Mouse (Mus musculus) forebrain, embryonic 14.5 days (tissue): ENCODE results near the gene Oosp1. TPM values are rescaled to one million over a fixed set of nuclear protein-coding genes. Genes with fewer than 3 reads are reported as not detected.

ENCODE experiments used
- ATAC-seq: fragments of 200-750 bp; cut with Nextera tagmentation; 2 replicates; pipeline ENCODE4 v1.8.0; 2017; ENCODE audit warnings: mild to moderate bottlenecking, moderate library complexity
- DNase-seq: peaks from one replicate; pipeline ENCODE4 v3.0.0-alpha.2; 2015; ENCODE audit warnings: low spot score
- H3K27ac ChIP-seq: fragments of 300-500 bp; sonication (generic); 2 replicates; pipeline ENCODE4 v1.5.1; 2014; ENCODE audit warnings: low read depth, mild to moderate bottlenecking, control low read depth, low read length, moderate library complexity
- H3K27me3 ChIP-seq: fragments of 300-500 bp; sonication (generic); replicated peaks from 2 replicates; pipeline ENCODE4 v1.6.1; 2014; ENCODE audit warnings: low read length, control low read depth, mixed read lengths; ENCODE audit not compliant: control insufficient read depth, insufficient read depth
- H3K36me3 ChIP-seq: fragments of 300-500 bp; sonication (generic); 2 replicates; pipeline ENCODE4 v1.6.1; 2014; ENCODE audit warnings: low read length, control low read depth; ENCODE audit not compliant: control insufficient read depth, insufficient read depth
- H3K4me1 ChIP-seq: fragments of 300-500 bp; sonication (generic); 2 replicates; pipeline ENCODE4 v1.6.1; 2014; ENCODE audit warnings: antibody characterized with exemption, low read length, control low read depth; ENCODE audit not compliant: control insufficient read depth, insufficient read depth
- H3K4me2 ChIP-seq: fragments of 300-500 bp; sonication (generic); 2 replicates; pipeline ENCODE4 v1.6.1; 2014; ENCODE audit warnings: mild to moderate bottlenecking, control low read depth, low read length
- H3K4me3 ChIP-seq: fragments of 300-500 bp; sonication (generic); 2 replicates; pipeline ENCODE4 v1.5.1; 2014; ENCODE audit warnings: low read depth, low read length, control low read depth
- H3K9ac ChIP-seq: fragments of 300-500 bp; sonication (generic); 2 replicates; pipeline ENCODE4 v1.6.1; 2014; ENCODE audit warnings: mild to moderate bottlenecking, low read length, control low read depth, moderate library complexity
- H3K9me3 ChIP-seq: fragments of 300-500 bp; sonication (generic); replicated peaks from 2 replicates; pipeline ENCODE4 v1.6.1; 2016; ENCODE audit warnings: low read length, control low read depth, mixed read lengths; ENCODE audit not compliant: control insufficient read depth
- WGBS: fragments of 180-500 bp; shearing (Covaris S2); extraction: QIAGEN DNeasy Blood & Tissue Kit; methylation state at CpG from one replicate; pipeline ENCODE4 v1.1.7; 2014; 5-methylcytosine and 5-hydroxymethylcytosine counted together
- polyA plus RNA-seq: library from polyadenylated mRNA; unstranded; fragments of >200 nt; fragmentation: Nextera tagmentation; extraction: Ambion mirVana; gene quantifications from 2 replicates; pipeline ENCODE4 v1.2.1, GENCODE M21; 2014

The Oosp1 gene
- polyA plus RNA-seq, 1 experiment from 2014 or later, result not detected

DNA sequence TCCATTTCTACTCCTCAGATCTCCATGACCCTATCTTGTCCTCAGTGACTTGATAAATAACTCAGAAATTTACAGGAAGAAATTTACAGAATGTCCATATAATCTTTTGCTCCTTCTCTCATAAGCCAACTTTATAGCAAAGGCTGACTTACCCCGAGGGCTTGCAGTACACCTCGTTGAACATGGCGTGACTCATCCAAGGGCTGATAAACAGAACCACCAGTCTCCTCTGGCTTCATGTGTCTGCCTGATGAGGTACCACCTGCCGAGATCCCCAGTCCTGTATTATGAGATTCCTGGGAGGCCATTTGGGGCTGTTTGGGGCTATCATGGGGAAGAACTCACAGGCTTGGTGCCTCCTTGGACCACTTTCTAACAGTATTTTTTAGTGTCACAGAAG is 51.9 kb downstream of the Oosp1 start:
- no peaks in the 10 kb centered on the region for H3K27me3 ChIP-seq
- H3K4me3 ChIP-seq, result no peak overlapping the region
- H3K36me3 ChIP-seq, result no peaks in the 10 kb centered on the region
- no peaks in the 10 kb centered on the region for H3K9me3 ChIP-seq
- DNase-seq (no peak), ATAC-seq (no peak)
- no peak overlapping the region for H3K9ac ChIP-seq
- no peaks in the 10 kb centered on the region for H3K4me1 ChIP-seq
- H3K4me2 ChIP-seq, result no peak overlapping the region
- 76% methylated on average over 4 of the region's 4 CpGs for WGBS
- H3K27ac ChIP-seq, result no peak overlapping the region

- no peak overlapping the region for H3K4me2 ChIP-seq
- no peak for ATAC-seq
- no peaks in the 10 kb centered on the region for H3K36me3 ChIP-seq
- no peak overlapping the region for H3K9ac ChIP-seq
- WGBS, result 85% methylated on average over 5 of the region's 5 CpGs
- H3K4me1 ChIP-seq, result no peaks in the 10 kb centered on the region
- H3K27ac ChIP-seq, result no peak overlapping the region
- H3K27me3 ChIP-seq, result no peaks in the 10 kb centered on the region
- no peaks in the 10 kb centered on the region for H3K9me3 ChIP-seq
- H3K4me3 ChIP-seq, result no peak overlapping the region
- no peak for DNase-seq
These were observed 55.4 kb downstream of the Oosp1 start for GRCm38 (mm10) chr19:11635572-11635971.

DNA sequence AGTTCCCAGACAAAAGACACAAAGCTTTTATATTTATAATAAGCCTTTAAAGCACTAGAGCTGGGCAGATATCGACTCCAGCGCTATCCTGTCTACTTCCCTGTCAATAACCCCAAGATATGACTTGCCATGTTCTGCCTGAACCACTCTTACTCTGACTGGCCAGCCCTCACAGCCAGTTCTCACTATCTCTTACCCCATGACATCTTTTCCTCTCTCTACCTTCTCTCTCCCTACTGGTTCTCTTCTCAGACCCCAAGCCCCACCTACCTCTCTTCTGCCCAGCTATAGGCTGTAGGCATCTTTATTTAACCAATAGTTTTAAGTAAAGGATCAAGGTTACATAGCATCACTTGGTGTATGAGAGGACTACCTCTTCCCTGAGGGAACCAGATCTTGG is 56.6 kb downstream of the Oosp1 start:
- H3K27me3 ChIP-seq, result no peaks in the 10 kb centered on the region
- no peaks in the 10 kb centered on the region for H3K36me3 ChIP-seq
- ATAC-seq (no peak), DNase-seq (no peak)
- H3K9me3 ChIP-seq, result no peaks in the 10 kb centered on the region
- 57% methylated on average over 2 of the region's 2 CpGs for WGBS
- H3K4me1 ChIP-seq, result no peaks in the 10 kb centered on the region
- no peak overlapping the region for H3K4me3 ChIP-seq
- no peak overlapping the region for H3K9ac ChIP-seq
- no peak overlapping the region for H3K4me2 ChIP-seq
- no peak overlapping the region for H3K27ac ChIP-seq

DNA sequence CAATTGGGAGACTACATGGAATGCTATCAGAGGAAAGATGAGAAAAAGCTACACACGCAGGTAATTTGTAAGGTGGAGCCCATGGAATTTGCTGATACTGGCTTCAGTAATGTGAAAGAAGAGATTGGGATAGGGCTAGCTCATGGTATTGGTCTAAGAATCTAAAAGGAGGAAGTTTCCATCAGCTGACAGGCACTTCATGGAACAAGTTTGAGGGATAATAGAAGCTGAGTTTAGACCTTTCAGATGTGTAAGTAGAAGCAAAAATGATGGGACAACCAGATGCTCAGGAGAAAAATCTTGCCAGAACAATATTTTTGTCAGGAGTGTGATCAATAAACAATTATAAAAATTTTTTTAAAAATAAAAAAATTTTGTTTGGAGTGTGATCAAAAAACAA is 57.2 kb downstream of the Oosp1 start:
- Histone ChIP-seq H3K27ac (no peak overlapping the region), H3K36me3 (no peaks in the 10 kb centered on the region), H3K4me2 (no peak overlapping the region), H3K4me3 (no peak overlapping the region), H3K27me3 (no peaks in the 10 kb centered on the region), H3K9me3 (no peaks in the 10 kb centered on the region), H3K9ac (no peak overlapping the region), H3K4me1 (no peaks in the 10 kb centered on the region)
- 91% methylated on average over 1 of the region's 1 CpGs for WGBS
- DNase-seq (no peak), ATAC-seq (no peak)

GRCm38 (mm10) chr19:11625231-11625630 is 65.7 kb downstream of the Oosp1 start:
- Histone ChIP-seq H3K4me2 (no peak overlapping the region), H3K9me3 (no peaks in the 10 kb centered on the region), H3K36me3 (no peaks in the 10 kb centered on the region), H3K9ac (no peak overlapping the region), H3K4me3 (no peak overlapping the region), H3K27me3 (no peaks in the 10 kb centered on the region), H3K27ac (no peak overlapping the region), H3K4me1 (no peaks in the 10 kb centered on the region)
- no peak for DNase-seq
- ATAC-seq, result no peak
- WGBS, result 82% methylated on average over 5 of the region's 5 CpGs

DNA sequence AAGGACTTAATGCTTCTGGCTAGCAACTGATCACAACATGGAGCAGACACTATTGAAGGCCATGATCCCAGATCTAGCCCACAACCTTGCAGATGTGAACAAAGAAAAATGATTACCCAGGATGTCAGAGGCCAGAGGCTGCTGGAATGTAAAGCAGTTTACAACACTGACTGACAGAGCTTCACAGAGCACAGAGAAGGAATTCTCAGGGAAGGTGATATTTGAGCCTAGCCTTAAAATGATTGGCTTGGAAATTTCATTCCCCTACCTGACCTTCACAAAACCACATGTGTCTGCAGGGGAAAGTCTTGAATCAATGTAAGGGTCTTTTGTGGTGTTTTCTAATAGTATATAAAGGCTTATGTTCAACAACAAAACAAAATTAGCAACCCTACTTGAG is 66.2 kb downstream of the Oosp1 start:
- ATAC-seq (no peak), DNase-seq (no peak)
- Histone ChIP-seq H3K27me3 (no peaks in the 10 kb centered on the region), H3K4me1 (no peaks in the 10 kb centered on the region), H3K9ac (no peak overlapping the region), H3K36me3 (no peaks in the 10 kb centered on the region), H3K27ac (no peak overlapping the region), H3K9me3 (no peaks in the 10 kb centered on the region), H3K4me2 (no peak overlapping the region), H3K4me3 (no peak overlapping the region)

GRCm38 (mm10) chr19:11623551-11623950 is 67.4 kb downstream of the Oosp1 start, which contains the start of gene Ms4a2:
Gene Ms4a2, minus strand, starts transcription at chr19:11623719.
- no peak within 1 kb of the TSS for H3K9ac ChIP-seq
- ATAC-seq (no peak), DNase-seq (no peak)
- no peak within 1 kb of the TSS for H3K27ac ChIP-seq
- H3K27me3 ChIP-seq, result no peaks in the 10 kb centered on the region
- no peaks in the 10 kb centered on the region for H3K4me1 ChIP-seq
- no peaks in the 10 kb centered on the region for H3K9me3 ChIP-seq
- no peaks in the 10 kb centered on the region for H3K36me3 ChIP-seq
- no peak within 1 kb of the TSS for H3K4me2 ChIP-seq
- H3K4me3 ChIP-seq, result no peak within 1 kb of the TSS
- WGBS, result 90% methylated on average over 2 of the region's 2 CpGs

DNA sequence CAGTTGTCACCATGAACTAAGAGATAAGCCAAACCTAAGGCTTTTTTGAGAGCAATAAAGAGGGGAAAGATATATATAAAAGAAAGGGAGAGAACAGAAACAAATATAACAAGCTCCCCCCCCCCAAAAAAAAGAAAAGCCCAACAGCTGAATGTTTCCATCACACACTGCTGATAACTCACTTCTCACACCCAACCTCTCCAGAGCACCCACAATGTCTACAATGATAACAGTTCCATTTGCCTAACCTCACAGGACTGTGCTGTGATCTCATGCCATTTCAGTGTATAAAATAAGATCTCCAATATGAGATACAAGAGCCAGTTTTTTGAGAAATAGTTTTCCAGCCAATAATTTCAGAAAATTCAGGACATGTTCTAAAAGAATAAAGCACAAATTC is 73.0 kb downstream of the Oosp1 start:
- Histone ChIP-seq H3K4me3 (no peak overlapping the region), H3K9me3 (no peaks in the 10 kb centered on the region), H3K27me3 (no peaks in the 10 kb centered on the region), H3K9ac (no peak overlapping the region), H3K4me1 (no peaks in the 10 kb centered on the region), H3K36me3 (no peaks in the 10 kb centered on the region), H3K4me2 (no peak overlapping the region), H3K27ac (no peak overlapping the region)
- ATAC-seq (no peak), DNase-seq (no peak)
